Mouse (Mus musculus) urinary bladder, postnatal 36 days (tissue): ENCODE results near the gene Schip1.
A peak's percentile ranks its signal among the peaks of the same experiment; 100 is the strongest.

ENCODE experiments used
- DNase-seq, 2 experiments: peaks; one replicate each; pipeline ENCODE4 v3.0.0; 2022; ENCODE audit warnings: low spot score in 2 of 2, mixed read lengths in 1 of 2

The Schip1 gene

DNA sequence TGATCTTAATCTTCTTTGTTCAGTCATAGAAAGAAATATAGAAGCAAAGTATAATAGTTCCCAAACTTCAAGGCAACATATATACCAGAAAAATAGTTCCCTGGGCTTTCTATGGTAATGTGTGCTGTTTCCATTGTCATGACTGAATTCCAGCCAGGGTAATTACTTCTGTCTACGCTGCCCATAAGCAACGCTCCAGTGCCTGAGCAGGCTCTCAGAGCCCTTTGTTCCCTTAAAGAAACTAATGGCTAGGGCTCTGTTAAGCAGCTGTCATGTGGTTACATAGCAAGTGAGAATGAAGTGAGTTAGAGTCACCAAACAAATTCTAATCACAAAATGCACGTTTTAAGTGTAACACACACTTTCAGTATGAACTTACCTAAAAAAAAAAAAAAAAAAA, 206.9 kb downstream of the Schip1 start:
- no peak for DNase-seq

DNA sequence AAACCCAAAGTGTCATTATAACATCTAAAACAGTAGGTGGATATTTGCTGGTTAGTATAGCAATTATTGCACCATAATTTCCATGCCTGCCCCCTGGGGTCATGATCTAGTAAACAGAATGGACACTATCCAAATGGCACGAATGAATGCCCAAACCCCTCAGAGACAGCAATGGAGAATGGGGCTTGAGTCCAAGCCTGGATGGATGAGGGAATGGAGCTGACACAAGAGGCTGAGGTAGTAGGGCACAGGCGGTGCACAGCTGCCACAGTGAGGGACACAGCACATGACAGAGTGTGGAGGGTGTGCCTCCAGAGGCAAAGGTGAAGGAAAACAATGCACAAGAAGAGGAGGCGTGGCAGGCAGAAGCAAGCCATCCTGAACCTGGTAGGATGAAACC, 207.3 kb downstream of the Schip1 start:
- no peak for DNase-seq

DNA sequence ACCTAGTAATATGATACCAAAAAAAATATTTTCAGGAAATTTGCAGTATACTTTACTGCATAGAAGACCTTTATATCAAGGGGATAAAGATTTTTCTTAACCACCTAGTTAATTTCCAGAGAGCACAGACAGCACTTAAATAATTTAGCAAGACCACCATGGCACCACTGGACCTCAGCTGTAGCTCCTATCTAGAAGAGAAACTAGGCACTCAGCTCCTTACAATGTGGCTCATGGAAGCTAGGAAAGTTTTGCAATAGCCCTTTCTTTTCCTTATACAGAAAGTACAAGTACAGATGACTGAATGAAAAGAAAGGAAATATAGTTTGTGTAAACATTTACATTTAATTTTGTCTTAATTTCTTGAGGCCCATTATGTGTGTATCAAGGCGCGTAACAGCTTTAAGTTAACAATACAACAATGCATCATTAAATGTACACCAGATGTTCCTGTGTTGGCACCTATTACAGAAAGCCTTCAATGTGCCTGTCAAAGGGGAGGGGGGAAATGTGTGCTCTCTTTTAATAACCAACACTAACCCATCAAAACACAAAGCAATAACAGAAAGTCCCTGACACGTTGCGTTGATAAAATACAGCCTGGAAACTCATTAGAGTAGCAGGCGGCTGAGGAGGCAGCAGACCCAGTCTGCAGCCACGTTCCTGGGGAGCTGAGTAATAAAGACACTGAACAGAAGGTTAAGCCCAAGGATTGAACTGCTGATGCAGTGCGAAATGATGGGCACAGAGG, 218.4 kb downstream of the Schip1 start:
- DNase-seq: no peak

DNA sequence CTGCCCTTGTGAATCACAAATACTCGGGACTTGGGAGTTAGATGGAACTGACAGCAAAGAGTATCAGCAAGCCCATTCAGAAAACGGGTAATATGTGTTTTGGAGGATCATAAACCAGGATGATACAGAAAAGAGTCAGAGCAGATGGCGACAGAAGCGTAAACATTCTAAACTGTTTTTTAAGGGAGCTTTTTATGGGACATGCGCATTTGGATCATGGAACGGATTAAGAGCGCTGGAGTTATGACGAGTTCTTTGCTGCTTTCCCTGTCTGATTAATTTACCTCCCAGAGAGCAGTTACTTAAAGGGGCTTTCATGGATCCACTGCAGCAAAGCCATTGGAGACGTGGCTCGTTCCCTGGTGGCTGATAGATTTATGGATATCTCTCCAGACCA, 219.0 kb downstream of the Schip1 start:
- no peak for DNase-seq

DNA sequence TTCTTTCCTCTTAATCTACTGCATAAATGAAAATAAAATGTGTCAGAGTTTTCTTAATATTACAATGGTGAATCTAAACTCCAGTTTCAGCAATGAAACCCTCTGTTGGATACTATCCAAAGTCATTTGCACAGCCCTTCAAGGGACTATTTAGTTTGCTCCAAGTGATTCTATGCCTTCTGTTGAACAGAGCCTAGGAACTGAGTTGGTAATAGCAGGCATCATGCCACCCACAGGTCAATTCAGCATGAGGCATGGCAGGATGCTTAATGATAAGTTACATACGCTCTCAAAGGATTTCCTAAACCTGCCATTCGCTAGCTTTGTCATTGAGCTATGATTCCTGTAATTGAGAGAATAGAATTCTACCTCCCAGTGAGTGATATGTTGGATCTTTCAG, 219.9 kb downstream of the Schip1 start:
- no peak for DNase-seq

DNA sequence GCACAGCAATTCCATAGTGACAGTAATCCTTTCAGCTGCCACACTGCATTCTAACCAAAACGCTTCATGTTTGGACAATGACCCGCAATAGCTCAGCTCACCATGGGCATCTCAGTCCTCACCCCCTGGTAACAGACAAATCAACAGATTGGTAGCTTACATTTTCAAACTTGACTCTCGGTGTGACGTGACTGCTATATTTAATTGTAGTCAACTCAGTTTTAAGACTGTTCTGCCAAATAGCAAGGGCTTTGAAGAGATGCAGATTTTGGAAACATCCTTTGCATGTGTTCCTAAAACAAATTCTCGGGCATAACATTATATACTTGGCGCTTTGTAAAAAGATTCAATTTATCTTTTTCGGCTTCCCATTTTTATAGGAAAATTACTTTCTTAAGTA, 232.2 kb downstream of the Schip1 start:
- no peak for DNase-seq

DNA sequence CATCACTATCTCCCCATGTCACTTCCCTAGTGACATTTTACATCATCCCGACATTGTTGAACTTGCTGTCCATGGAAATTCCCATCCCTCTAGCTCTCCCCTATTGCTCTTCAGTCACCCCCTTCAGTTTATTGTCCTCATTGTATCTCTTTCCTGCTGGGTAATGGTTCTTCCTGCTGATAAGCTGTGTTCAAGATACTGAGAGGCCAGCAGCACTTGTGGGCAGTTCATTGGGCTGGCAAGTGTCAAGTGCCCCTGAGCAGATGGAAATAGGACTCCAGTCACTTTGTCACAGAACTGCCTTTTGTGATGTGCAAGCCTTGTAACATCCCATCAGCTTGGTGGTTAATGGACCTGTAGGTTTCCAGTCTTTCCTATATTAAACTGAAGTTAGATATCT, 241.0 kb downstream of the Schip1 start:
- no peak for DNase-seq

DNA sequence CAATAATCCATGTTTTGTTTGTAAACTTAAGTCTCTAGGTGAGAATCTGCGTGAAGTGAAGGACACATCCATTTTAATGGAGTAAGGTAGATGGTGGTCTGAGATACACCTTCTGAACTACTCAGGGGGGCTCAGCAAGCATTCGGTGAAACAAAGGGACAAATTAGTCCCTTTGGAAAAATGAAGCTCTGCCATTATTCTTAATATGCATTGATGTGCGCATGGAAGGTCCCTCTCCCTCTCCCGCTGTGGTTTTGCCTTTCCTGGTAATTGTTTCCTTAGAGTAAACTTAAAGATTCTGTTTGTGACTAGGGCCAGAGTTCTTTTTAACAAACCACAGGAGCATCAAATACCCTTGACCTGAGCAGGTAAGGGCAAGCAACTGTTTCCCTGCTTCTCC, 242.1 kb downstream of the Schip1 start:
- DNase-seq: no peak

DNA sequence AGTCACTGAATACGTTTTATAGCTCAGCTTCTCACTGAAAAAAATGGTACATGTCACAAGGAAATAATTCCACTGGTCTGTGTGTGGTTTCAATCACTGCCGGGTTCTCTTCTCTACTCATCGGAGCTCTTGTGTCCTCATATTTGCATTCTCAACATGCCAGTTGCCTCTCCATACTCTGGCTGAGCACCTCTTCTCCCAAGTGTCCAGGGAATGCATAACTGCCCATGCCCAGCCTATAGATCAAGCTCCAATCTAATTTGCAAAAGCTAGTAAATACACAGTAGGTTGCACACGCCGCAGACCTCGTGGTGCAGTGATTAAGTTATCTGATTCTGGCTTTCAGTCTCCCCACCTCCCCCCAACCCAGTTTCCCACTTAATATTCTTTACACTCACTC, 261.0 kb downstream of the Schip1 start:
- no peak for DNase-seq

DNA sequence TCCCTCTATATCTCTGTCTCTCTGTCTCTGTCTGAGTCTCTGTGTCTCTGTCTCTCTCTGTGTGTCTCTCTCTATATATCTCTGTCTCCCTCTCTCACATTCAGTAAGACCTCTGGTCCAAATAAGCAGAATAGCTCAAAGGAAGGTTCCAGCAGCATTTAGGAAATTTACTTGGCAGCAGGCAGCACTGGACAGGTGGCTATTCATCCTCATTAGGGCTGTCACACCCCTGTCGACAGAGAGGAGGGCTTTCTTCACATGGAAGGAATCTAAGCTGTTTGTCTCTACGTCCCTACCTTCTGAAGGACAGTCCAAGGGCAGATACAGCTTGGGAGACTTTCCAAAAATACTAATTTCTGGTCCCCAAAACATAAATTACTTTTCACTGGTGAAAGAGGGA, 267.9 kb downstream of the Schip1 start:
- no peak for DNase-seq

DNA sequence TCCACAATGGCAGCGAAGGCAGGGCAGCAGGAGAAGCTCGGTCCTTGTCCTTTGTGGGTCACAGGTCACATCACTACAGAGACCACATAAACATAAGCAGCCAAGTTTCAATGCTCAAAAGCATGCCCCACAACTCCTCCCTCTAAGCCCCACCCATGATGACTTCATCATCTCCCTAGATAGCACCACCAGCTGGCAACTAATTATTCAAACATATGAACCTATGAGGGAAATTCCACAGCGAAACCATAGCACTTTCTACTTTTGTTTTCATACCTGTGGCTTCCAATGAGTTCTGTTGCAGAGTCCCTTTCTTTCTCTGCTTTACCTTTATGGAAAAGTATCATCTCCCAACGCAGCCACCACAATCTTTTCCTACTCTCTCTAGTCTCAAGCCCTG, 270.9 kb downstream of the Schip1 start:
- no peak for DNase-seq

DNA sequence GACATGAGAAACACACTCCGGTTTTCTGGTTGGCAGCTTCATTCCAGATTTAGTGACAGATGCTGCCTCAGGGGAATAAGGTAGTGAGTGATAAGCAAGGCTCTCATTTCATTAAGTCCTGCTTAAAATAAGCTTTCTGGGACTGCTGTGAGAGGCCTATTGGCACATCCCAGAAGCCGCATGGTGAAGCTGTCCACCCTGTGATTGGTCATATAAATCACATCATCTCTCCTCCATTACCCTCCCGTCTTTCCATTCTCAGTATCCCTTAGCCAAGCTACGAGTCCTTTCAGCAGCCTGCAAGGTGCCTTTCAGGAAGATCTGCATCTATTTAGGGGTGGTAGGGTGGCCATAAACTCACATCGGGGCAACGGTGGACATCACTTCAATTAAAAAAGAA, 286.0 kb downstream of the Schip1 start:
- DNase-seq: no peak

DNA sequence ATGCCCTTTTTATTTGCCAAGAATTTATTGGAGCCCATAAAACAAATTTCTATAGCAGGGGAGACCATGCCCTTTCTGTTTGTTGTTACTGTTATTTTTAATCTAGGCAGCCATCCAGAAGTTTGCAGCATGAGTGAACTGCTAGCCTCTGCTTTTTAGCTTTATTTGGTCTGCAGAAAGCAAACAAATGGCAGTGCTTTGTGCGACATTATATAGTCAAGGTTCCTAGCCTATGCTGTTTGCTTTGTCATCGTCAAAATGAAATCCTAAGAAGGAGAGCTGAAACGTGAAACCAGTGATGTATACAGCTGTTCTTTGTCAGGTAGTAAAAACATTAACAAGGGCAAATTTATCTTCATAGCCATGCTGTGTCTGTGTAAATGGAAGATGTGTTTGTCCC, 286.9 kb downstream of the Schip1 start:
- no peak for DNase-seq

DNA sequence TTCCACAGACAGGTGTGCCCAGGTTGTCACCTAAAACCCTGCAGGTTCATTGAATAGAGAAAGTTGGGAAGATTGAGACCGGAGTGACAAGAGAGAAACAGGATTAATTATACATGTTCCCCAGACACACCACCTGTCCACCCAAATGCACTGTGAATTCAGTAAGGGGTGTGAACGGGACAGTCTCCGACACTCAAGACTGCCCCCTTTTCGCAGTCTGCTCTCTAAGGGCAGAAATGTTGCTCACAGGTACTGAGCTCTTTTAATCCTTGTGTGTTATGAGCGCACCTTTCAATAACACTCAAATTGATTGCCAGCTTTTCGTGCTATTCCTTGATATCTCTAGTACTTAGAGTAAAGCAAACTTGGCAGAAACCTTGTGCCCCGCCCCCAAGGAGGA, 288.4 kb downstream of the Schip1 start:
- DNase-seq: no peak

DNA sequence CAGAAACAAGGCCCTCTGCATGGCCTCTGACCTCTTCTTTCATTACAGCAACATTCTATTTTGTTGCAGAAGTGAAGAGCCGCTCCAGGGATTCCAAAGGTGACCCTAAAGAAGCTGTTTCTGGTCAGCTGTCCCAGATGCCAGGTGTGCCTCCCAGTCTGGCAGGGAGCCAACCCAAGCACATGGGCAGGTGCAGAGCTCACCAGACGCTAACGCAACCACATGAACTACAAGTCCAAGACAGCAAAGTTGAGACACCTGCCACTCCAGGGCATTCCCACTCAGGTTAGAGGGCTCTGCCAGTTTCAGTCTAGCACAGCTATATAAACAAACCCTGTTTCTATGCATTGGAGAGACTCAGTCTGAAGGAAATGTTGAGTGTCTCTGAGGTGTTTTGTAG, 288.9 kb downstream of the Schip1 start:
- DNase-seq: no peak

DNA sequence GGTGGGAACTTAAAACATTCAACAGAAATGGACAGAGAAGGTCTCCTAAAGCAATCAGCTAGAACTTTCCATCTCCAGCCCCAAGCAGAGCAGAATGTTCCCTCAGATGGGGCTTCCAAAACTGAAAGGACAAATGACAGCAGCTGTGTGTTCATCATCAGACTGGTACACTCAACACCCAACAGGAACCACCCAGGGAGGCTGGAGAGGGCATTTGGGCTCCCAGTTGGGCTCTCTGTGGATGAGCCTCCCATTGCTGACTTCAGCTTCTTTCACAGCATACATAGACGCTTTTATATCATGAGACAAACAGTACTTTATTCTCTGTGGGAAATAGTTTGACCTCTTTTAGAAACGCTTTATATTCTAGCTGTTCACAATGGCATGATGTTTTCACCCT, 291.9 kb downstream of the Schip1 start:
- no peak for DNase-seq

DNA sequence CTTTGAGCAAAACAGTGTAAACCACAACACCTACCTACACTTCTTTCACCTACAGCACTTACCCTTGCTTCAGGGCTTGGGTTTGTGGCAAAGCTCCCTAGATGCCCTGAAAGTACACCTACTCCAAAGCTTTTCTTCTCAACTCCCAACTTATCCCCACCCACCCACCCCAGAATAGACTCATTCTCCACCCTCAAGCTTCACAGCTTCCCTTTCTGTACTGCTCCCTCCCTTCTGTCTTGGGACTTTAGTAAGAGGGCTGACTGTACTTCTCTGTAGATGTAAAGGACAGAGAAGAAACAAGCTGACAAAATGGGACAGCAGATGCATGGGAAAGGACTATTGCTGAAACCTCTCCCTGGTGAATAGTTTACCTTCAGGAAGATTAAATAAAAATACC, 303.4 kb downstream of the Schip1 start:
- DNase-seq: no peak

DNA sequence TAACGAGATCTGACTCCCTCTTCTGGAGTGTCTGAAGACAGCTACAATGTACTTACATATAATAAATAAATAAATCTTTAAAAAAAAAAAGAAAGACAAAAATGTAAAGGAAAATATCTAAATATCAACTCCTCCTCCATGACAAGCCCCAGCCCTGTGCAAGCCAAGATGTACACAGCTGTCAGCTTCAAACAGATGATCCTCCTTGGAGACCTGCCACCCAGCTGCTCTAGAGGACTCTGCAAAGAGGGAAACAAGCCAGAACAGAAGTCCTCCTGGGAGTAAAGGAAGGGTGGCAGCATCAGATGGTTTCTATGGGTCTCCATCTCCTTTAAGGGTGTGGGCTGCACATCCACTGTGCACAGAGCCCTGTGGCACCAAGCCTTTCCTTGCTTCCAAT, 308.3 kb downstream of the Schip1 start:
- no peak for DNase-seq

DNA sequence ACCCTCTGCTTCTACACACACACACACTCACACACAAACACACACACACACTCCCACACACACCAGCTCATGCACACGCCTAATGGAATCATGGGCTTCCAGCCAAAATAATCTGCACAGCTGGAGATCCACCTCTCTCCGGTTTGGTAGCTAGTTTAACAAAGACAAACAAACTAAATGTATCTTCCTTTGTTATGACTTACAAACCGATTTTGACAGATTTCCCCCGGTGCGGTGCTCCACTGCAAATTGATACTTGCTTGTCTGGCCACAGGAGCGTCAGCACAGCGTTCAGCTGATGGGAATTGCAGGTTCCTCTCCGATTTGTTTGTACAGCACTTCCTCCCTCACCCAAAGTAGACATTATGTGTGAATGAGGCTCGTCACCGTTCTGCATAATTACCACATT, 310.5 kb downstream of the Schip1 start:
- DNase-seq: no peak

DNA sequence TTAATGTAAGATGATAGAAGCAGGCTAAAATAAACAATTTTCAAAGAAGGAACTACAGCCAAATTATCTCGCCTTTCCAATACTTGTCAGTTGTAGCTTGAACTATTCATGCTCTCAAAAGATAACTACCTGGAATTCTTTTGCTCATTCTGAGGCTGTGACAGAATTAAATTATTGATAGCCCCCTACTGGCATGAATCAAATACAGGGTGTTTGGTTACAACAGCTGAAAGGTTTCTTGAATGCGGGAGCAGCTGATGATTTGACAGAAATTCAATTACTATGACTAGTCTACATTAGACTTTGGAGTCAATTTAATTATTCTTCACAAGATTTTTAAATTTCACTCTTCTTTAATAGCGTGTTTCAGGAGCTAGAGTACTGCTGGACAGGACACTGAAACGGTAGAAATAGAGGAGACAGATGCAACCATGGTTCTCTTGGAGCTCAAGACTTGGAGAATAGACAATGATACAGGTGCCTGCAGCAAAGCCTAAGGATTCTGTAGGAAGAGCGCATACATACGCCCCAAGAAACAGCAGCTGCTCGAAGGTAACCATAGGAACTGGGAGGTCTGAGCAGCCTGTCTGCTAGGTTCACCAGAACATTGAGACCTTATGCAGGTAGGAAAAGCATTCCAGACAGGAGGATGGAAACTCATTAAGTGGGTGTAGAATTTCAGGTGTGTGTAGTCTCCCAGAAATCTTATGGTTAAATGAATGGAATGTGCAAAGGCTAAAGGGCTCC, 313.0 kb downstream of the Schip1 start:
- DNase-seq: no peak

DNA sequence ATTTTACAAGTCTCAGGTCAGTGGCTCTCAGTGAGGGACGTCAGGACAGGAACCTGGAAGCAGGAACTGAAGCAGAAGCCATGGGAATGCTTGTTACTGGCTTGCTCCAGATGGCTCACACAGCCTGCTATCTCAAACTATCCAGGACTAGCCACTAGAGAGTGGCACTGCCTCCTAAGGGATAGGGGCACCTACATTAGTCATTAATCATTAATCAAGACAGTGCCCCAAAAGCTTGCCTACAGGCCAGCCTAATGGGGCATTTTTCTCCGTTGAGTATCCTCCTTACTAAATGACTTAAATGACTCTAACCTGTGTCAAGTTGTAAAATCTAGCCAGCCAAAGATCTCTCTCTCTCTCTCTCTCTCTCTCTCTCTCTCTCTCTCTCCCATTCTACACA, 314.2 kb downstream of the Schip1 start:
- DNase-seq: no peak

DNA sequence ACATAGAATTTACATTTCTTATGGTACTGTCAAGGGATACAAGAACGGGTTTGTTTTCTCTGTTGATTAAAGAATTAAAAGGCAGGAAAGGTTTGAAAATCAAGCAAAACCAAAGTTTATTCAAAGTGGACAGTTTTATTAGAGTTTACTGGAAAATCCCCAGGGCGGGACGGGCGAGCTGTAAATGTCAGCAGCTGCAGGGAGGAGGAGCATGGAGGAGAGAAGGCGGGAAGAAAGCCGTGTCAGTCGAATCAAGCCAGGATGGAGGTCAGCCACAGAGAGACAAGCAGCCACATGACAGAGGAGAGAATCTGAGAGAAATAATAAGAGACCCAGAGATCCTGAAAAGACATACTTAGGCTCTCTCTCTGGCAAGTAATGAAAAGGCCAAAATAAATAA, 314.6 kb downstream of the Schip1 start:
- peak in 1 of 2 experiments; percentile 2 for DNase-seq

DNA sequence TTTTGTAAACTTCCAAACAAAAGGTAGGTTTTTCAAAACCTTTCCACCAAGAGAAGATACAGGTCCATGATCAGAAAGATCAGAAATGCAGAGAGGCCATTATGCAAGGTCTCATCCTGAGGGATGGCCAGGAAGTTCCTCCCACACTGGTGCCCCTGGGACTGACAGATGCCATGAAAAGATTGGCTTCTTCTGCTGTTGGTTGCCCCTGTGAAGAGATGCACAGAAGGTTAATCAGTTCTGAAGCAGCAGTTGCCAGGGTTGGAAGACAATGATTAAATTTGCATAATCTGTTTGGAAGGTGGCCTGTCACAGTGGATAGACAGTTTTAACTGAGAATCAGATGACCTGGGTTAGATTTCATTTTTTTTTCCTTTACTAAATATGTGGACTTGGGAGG, 319.1 kb downstream of the Schip1 start:
- no peak for DNase-seq

DNA sequence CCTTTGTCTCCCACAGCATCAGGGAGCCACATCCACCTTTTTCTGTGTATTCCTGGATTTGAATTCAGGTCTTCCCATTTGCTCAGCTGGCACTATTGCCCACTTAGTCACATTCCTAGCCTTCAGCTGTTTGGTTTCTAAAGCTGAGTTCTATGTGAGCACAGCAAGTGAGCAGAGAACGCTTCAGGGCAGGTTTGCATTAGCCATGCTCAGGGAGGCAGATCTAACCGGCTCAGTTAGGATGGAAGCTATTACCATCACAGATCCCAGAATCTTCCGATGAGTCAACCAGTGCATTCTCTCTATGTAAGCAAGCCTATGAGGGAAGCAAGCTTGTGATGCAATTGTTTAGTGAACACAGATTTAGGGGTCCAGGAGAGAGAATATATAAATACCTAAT, 320.9 kb downstream of the Schip1 start:
- no peak for DNase-seq
